Mouse (Mus musculus): ENCODE data around the gene Tbxas1. TPM values are rescaled to one million over a fixed set of nuclear protein-coding genes. Genes with fewer than 3 reads are reported as not detected.

Tbxas1 gene
- total RNA-seq, 1 experiment from 2014 or later, result 22.3 TPM

DNA sequence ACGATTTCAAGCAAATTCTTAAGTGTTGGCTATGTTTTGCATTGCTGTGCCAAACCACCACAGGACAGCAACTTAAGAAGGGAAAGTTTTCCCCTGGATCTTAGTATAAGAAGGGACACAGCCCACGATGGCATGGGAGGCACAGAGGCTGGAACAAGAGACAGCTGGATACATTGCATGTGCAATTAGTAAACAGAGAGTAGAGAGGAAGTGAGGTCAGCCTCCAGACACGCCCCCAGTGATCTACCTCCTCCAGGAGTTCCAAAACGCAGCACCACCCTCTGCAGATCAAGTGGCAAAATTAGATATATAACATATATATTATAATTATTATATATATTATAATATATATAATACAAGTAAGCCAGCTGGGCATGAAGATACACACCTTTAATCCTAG is 132.9 kb downstream of the Tbxas1 start:
- peak; percentile 10; the same call in 1 of the 2 replicates for ATAC-seq (ENCODE audit: extremely low read depth, insufficient number of reproducible peaks, low FRiP score, poor library complexity, severe bottlenecking)

DNA sequence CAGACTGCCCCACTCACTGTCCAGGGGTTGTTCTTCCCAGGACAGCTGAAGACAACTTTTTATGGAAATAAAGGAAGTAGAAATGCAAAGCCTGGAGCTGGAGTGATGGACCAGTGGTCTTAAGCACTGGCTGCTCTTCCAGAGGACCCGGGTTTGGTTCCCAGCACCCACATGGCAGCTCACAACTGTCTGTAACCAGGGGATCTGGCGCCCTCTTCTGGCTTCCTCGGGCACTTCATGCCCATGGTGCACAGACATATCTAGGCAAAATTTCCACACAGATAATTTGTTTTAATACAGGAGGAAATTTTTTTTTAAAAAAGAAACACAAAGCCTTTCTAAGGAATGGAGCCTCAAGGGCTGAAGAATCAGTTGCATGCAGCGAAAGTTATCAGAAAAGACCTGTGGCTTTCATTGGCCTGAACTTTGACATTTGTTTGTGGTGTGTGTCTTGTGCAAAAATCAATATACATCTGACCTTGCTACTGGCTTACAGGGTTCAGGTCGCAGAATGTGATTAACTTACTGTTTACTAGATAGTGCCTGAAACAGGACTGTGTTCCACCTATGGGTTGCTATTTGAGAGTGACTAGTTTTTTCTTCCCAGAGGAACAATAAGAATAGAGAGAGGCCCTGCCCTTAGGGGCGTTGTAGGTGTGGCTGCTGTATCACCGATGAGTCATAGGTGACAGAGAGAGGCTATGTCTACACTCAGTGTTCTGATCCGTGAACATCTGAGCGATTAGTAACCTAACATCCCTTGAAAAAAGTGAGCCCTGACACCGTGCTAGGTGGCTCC is 138.0 kb downstream of the Tbxas1 start:
- no peak for ATAC-seq (ENCODE audit: extremely low read depth, insufficient number of reproducible peaks, low FRiP score, poor library complexity, severe bottlenecking)

- no peak for ATAC-seq (ENCODE audit: extremely low read depth, insufficient number of reproducible peaks, low FRiP score, poor library complexity, severe bottlenecking)
Observed at GRCm38 (mm10) chr6:39017942-39018341, 142.7 kb downstream of the Tbxas1 start.

GRCm38 (mm10) chr6:39018805-39019204 is 143.6 kb downstream of the Tbxas1 start:
- no peak for ATAC-seq (ENCODE audit: extremely low read depth, insufficient number of reproducible peaks, low FRiP score, poor library complexity, severe bottlenecking)

GRCm38 (mm10) chr6:39019219-39019618 is 144.0 kb downstream of the Tbxas1 start:
- no peak for ATAC-seq (ENCODE audit: extremely low read depth, insufficient number of reproducible peaks, low FRiP score, poor library complexity, severe bottlenecking)

DNA sequence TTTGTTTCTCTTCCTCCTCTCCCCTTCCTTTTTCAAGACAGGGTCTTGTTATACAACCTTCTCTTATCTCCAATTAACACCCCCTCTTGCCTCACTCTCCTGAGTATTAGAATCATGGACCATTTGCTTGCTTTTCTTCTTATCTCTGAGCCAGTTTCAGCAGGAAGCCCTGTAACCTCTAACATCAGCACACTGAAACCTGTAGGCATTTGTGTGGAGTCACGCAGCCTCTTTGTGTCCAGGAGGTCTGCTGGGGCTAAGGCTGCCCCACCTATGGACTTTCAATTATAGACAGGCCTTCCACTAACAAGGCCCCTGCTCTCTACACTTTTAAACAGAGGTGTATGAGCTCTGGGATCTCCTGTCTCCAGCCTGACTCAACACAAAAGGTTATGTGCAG is 146.7 kb downstream of the Tbxas1 start:
- no peak for ATAC-seq (ENCODE audit: extremely low read depth, insufficient number of reproducible peaks, low FRiP score, poor library complexity, severe bottlenecking)

DNA sequence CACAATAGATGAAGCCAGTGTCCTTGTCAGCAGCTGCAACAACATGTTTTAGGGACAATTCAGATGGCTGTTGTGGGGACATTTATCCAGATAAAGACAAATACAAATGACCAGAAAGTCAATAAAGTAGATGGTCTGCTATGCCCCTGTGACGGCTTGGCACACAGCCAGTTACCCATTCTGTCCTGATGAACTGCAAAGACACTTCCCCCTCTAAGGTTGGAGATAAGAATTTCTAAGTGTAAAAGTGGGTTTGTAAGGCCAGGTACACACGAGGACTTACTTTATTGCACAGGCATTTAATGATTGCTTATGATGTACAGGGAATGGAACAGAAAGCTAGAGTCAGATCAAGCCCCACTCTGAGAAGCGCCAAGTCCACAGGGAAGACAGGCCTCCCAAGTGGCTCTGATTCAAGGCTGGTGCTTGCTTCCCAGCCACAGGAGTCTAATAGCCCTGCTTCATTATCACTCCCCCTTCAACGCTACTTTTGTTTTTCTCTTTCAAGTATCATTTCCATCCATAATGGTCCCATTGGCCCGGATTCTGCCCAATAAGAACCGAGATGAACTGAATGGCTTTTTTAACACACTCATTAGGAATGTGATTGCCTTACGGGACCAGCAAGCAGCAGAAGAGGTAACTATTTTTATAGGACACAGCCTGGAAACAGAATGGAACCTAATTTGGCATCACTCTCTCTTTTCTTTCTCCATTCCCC is 147.4 kb downstream of the Tbxas1 start:
- no peak for ATAC-seq (ENCODE audit: extremely low read depth, insufficient number of reproducible peaks, low FRiP score, poor library complexity, severe bottlenecking)

GRCm38 (mm10) chr6:39024631-39025030 is 149.4 kb downstream of the Tbxas1 start:
- ATAC-seq (ENCODE audit: extremely low read depth, insufficient number of reproducible peaks, low FRiP score, poor library complexity, severe bottlenecking), result no peak

DNA sequence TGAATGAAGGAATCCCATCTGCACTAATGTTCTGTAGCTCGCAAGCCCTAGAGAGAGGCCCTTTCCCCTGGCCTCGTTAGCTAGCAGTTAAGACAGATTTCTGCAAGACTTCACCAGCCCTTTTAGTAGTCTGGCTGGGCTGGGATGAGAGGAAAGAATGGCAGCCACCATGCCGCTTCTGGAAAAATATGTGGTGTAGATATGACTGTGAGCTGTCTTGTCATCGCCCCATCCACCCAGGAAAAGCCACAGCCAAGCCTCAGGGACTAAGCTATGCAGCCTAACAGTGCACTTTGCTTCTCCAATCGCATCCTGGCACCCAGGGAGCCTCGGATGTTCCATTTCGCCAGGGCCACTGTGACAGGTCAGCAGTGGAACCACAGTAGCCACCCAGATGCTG is 149.8 kb downstream of the Tbxas1 start:
- ATAC-seq (ENCODE audit: extremely low read depth, insufficient number of reproducible peaks, low FRiP score, poor library complexity, severe bottlenecking), result no peak

- ATAC-seq (ENCODE audit: extremely low read depth, insufficient number of reproducible peaks, low FRiP score, poor library complexity, severe bottlenecking), result no peak
Observed at GRCm38 (mm10) chr6:39030714-39031113, 155.5 kb downstream of the Tbxas1 start.

- no peak for ATAC-seq (ENCODE audit: extremely low read depth, insufficient number of reproducible peaks, low FRiP score, poor library complexity, severe bottlenecking)
Observed at GRCm38 (mm10) chr6:39033676-39034075, 158.5 kb downstream of the Tbxas1 start.

DNA sequence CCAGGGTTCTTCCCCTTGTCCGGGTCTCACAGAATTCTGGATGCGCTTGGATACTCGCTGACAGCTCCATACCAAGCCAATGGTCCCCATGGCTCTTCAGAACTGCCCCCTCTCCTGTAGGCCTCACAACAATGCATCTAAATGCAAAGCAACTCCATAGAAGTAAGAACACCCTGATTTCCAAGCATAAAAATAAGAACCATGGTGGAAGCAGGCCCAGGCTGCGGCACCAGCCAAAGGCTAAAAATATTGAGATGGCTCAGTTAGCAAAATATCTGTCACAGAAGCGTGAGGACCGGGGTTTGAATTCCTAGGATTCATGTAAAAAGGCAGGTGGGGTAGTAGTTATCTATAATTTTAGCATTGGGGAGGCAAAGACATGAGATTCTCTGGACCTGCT is 159.8 kb downstream of the Tbxas1 start:
- ATAC-seq (ENCODE audit: extremely low read depth, insufficient number of reproducible peaks, low FRiP score, poor library complexity, severe bottlenecking), result no peak

DNA sequence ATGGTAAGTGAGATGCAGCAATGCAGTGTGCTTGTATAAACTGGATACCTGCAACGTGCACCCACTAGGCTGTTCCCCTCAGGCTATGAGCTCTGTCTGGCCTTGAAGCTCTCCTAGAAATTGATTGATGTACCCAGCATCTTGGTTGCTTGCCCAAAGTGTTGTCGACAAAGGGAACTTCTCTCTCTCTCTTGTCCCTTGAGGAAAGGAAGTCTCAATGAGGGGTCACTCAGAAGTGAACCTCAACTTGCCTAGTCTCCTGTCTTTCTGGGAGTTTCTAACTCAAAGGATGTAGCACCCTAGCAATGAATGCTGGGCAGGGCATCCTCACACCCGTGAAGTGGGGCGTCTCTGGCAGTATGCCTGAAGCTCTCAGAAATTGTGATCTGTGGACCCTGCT is 161.0 kb downstream of the Tbxas1 start:
- no peak for ATAC-seq (ENCODE audit: extremely low read depth, insufficient number of reproducible peaks, low FRiP score, poor library complexity, severe bottlenecking)

DNA sequence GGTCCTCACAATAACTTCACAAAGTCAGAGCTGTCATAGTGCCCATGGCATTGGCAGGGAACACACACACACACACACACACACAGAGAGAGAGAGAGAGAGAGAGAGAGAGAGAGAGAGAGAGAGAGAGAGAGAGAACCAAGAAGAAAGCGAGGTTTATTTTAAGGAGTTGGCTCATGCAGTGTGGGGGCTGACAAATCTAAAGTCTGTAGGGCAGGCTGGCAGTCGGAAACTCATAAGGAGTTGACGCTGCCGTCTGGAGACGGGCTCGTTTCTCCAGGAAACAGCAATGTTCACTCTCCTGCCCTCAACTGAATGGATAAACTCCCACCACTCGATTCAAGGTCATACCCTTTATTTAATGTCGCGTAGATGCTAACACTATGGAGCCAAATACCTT is 165.2 kb downstream of the Tbxas1 start:
- ATAC-seq (ENCODE audit: extremely low read depth, insufficient number of reproducible peaks, low FRiP score, poor library complexity, severe bottlenecking), result no peak

DNA sequence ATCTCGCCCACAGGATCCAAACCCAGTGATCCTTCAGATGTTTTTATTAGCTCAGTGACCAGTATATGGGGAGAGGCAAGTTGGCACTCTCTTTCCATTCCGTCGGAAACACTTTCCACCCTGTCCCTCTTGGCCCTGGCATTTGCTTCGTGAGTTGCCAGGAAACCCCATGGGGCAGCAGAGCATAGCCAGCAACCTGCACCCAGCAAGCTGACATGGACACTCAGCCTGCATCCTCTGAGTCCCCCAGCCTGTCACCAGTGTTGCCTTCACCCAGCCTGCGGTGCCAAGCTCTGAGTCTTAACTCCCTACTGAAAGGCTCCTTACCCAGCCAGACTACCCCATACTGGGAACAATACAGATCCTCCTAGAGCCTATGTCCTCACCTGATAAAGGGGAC is 173.9 kb downstream of the Tbxas1 start:
- ATAC-seq (ENCODE audit: extremely low read depth, insufficient number of reproducible peaks, low FRiP score, poor library complexity, severe bottlenecking), result no peak

GRCm38 (mm10) chr6:39050836-39051235 is 175.6 kb downstream of the Tbxas1 start:
- ATAC-seq (ENCODE audit: extremely low read depth, insufficient number of reproducible peaks, low FRiP score, poor library complexity, severe bottlenecking), result no peak

GRCm38 (mm10) chr6:39051799-39052556 is 176.8 kb downstream of the Tbxas1 start:
- no peak for ATAC-seq (ENCODE audit: extremely low read depth, insufficient number of reproducible peaks, low FRiP score, poor library complexity, severe bottlenecking)

DNA sequence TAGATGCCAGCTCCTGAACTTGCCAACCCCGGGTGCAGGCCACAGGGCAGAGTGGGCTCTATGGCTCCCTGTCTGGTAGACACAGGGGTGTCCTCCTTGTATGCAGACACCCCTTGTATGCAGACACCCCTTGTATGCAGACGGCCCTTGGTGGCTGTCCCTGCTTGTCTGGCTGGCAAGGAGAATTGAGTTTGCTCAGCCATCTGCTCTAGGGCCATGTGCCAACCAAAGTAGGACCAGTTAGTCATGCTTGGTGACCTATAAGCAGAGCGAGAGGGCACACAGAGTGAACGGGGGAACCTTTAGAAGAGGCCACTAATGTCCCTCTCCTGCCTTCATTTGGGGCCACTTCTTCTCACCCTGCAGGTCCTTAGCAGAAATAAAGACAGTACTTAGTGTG is 177.4 kb downstream of the Tbxas1 start:
- ATAC-seq (ENCODE audit: extremely low read depth, insufficient number of reproducible peaks, low FRiP score, poor library complexity, severe bottlenecking), result no peak

DNA sequence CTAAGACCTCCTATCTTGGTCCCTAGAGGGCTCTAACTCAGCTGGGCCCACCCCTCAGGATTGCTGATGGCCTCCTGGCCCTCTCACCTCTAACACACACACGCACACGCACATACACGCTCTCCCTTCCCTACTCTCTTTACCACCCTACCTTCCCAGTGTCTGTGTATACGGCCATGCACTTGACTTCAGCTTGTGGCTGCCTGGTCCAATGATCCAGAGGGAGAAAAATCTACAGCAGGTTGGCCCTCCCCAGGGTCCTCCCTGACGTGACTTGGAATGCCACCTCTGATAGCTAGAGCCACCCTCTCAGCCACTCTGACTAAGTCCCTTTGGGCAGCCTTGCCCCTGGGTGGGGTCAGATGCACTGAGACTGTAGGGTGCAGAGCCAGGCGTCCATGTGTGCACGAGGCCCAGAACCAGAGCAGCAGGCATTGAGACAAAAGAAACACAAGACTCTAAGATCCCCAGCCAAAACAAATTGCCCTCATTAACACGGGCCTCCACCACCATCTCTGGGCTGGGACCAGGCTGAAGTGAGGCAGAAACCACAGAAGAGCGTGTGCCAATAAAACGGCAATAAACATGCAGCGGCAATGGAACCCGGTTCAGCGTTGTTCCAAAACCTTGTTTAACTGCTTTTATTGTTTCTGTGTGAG is 179.1 kb downstream of the Tbxas1 start:
- no peak for ATAC-seq (ENCODE audit: extremely low read depth, insufficient number of reproducible peaks, low FRiP score, poor library complexity, severe bottlenecking)

Data from neutrophil, adult 5-6 weeks (primary cell).